Mouse (Mus musculus): Measurements from ENCODE around the gene Kri1. TPM values are rescaled to one million over a fixed set of nuclear protein-coding genes. Genes with fewer than 3 reads are reported as not detected.

Kri1 gene
- total and polyA plus RNA-seq, 3 experiments: 76.1 to 233 (median 199) TPM

- TF ChIP-seq EP300 (IDR thresholded peaks at IDR 0.05; ENCODE audit: low read depth in 1 of 2, low read length in 2 of 2) (peak in 1 of 2 experiments; percentile 5; a peak in 2 of 4 replicates), MAX (IDR thresholded peaks at IDR 0.05; ENCODE audit: low read length) (no peak), HCFC1 (IDR thresholded peaks at IDR 0.05; ENCODE audit: low read depth, low read length) (0 out of 2 replicates have a peak, but pooled peaks have one; percentile 5), ZKSCAN1 (IDR thresholded peaks at IDR 0.05; ENCODE audit: low read depth, low read length) (no peak), ZMIZ1 (IDR thresholded peaks at IDR 0.05; ENCODE audit: low read depth, low read length) (no peak), SMC3 (IDR thresholded peaks at IDR 0.05; ENCODE audit: low read depth, low read length) (no peak), CHD1 (IDR thresholded peaks at IDR 0.05; ENCODE audit: low read depth, low read length) (peak; percentile 33; the same call in 1 of the 2 replicates)
These were observed 33.7 kb upstream of the Kri1 start (continued) for GRCm38 (mm10) chr9:21321513-21321835.

GRCm38 (mm10) chr9:21320619-21321512 is 33.1 kb upstream of the Kri1 start, which contains the start of gene Slc44a2:
Gene Slc44a2, plus strand, starts transcription at chr9:21320698.
- H3K4me3 ChIP-seq (ENCODE audit: control insufficient read depth in 1 of 2, insufficient read depth in 1 of 2, low read depth in 2 of 2, low read length in 2 of 2): peak within 1 kb of the TSS; percentile 61 to 75
- peak; percentile 96 for DNase-seq (ENCODE audit: low read depth, low spot score)
- H3K9ac ChIP-seq (ENCODE audit: control insufficient read depth, low read depth, low read length, poor library complexity, severe bottlenecking): peak within 1 kb of the TSS; percentile 62
- H3K27me3 ChIP-seq (ENCODE audit: control insufficient read depth in 1 of 2, insufficient read depth in 2 of 2, low read length in 2 of 2): no peaks in the 10 kb centered on the region
- peak within 1 kb of the TSS; percentile 35 for H3K27ac ChIP-seq (ENCODE audit: control insufficient read depth, low read depth, low read length)
- H3K9me3 ChIP-seq (replicated peaks; ENCODE audit: insufficient read depth, low read length): no peaks in the 10 kb centered on the region
- H3K36me3 ChIP-seq (ENCODE audit: control insufficient read depth in 1 of 2, insufficient read depth in 2 of 2, low read length in 2 of 2): peaks cover 0 to 20% of the 10 kb centered on the region in 2 experiments; a peak in 2 of 4 replicates
- peaks cover 24% of the 10 kb centered on the region for H3K79me2 ChIP-seq (ENCODE audit: control insufficient read depth, insufficient read depth, low read length, poor library complexity)
- peaks cover 16 to 22% of the 10 kb centered on the region in 2 experiments for H3K4me1 ChIP-seq (ENCODE audit: control insufficient read depth in 1 of 2, insufficient read depth in 2 of 2, low read length in 2 of 2)
- TF ChIP-seq TCF12 (IDR thresholded peaks at IDR 0.05; ENCODE audit: low read depth, low read length) (peak; percentile 66), USF2 (IDR thresholded peaks at IDR 0.05; ENCODE audit: borderline replicate concordance in 1 of 2, insufficient read depth in 1 of 2, low read depth in 1 of 2, low read length in 2 of 2) (no peak), GATA1 (IDR thresholded peaks at IDR 0.05; ENCODE audit: low read depth, low read length) (peak; percentile 69), MEF2A (IDR thresholded peaks at IDR 0.05; ENCODE audit: extremely low read depth, insufficient replicate concordance, low read depth, low read length, poor library complexity, severe bottlenecking) (no peak), MAZ (IDR thresholded peaks at IDR 0.05; ENCODE audit: low read depth, low read length) (peak; percentile 95), MAFK (IDR thresholded peaks at IDR 0.05; ENCODE audit: borderline replicate concordance, low read depth, low read length) (no peak), KAT2A (conservative IDR thresholded peaks at IDR 0.05; ENCODE audit: low read depth, low read length) (no peak), NELFE (IDR thresholded peaks at IDR 0.05; ENCODE audit: low read depth, low read length) (peak; percentile 83), CTCF (IDR thresholded peaks at IDR 0.05 in 2 of 3, conservative IDR thresholded peaks at IDR 0.05 in 1 of 3; ENCODE audit: control insufficient read depth in 1 of 3, insufficient read depth in 1 of 3, low read depth in 2 of 3, low read length in 3 of 3, poor library complexity in 1 of 3, severe bottlenecking in 1 of 3) (0 out of 6 replicates have a peak, but pooled peaks of 1 of the 3 experiments have one; percentile 6), UBTF (IDR thresholded peaks at IDR 0.05; ENCODE audit: borderline replicate concordance, insufficient read depth, low read depth, low read length) (peak; percentile 49; the same call in 1 of the 2 replicates), ELF1 (IDR thresholded peaks at IDR 0.05; ENCODE audit: low read depth, low read length) (0 out of 2 replicates have a peak, but pooled peaks have one; percentile 42), RCOR1 (IDR thresholded peaks at IDR 0.05; ENCODE audit: low read depth, low read length) (peak; percentile 19; the same call in 1 of the 2 replicates), SMC3 (IDR thresholded peaks at IDR 0.05; ENCODE audit: low read depth, low read length) (0 out of 2 replicates have a peak, but pooled peaks have one; percentile 17), MAX (IDR thresholded peaks at IDR 0.05; ENCODE audit: low read length) (peak; percentile 56), MYC (IDR thresholded peaks at IDR 0.05; ENCODE audit: low read depth, low read length) (no peak), POLR2A (IDR thresholded peaks at IDR 0.05; ENCODE audit: control insufficient read depth in 1 of 2, insufficient read depth in 1 of 2, low read depth in 1 of 2, low read length in 2 of 2, poor library complexity in 1 of 2) (peak; percentile 36 to 79), NRF1 (IDR thresholded peaks at IDR 0.05; ENCODE audit: insufficient read depth, low read depth, low read length, poor library complexity, severe bottlenecking) (peak; percentile 80), ETS1 (IDR thresholded peaks at IDR 0.05; ENCODE audit: low read depth, low read length) (no peak; the same call in 1 of the 2 replicates), TAL1 (IDR thresholded peaks at IDR 0.05; ENCODE audit: low read length) (no peak), MXI1 (IDR thresholded peaks at IDR 0.05; ENCODE audit: low read depth, low read length) (peak; percentile 80), ZKSCAN1 (IDR thresholded peaks at IDR 0.05; ENCODE audit: low read depth, low read length) (no peak), RAD21 (IDR thresholded peaks at IDR 0.05; ENCODE audit: low read depth, low read length) (no peak), POLR2AphosphoS5 (IDR thresholded peaks at IDR 0.05; ENCODE audit: borderline replicate concordance, low read depth, low read length) (no peak), JUND (IDR thresholded peaks at IDR 0.05; ENCODE audit: low read depth, low read length) (no peak), BHLHE40 (IDR thresholded peaks at IDR 0.05; ENCODE audit: borderline replicate concordance, low read depth, low read length) (0 out of 2 replicates have a peak, but pooled peaks have one; percentile 23), POLR2AphosphoS2 (IDR thresholded peaks at IDR 0.05; ENCODE audit: low read length) (no peak; the same call in 1 of the 2 replicates), CHD2 (IDR thresholded peaks at IDR 0.05; ENCODE audit: low read length) (peak; percentile 51), SIN3A (IDR thresholded peaks at IDR 0.05; ENCODE audit: low read length) (peak; percentile 87)

Measured in MEL (cell line).